Mouse (Mus musculus) frontal cortex, postnatal 25 days (tissue): ENCODE results near the gene Wdr78.

Experiments used
- DNase-seq, 2 experiments: peaks; one replicate each; pipeline ENCODE4 v3.0.0; 2022; ENCODE audit warnings: low spot score in 2 of 2

Wdr78 gene

DNA sequence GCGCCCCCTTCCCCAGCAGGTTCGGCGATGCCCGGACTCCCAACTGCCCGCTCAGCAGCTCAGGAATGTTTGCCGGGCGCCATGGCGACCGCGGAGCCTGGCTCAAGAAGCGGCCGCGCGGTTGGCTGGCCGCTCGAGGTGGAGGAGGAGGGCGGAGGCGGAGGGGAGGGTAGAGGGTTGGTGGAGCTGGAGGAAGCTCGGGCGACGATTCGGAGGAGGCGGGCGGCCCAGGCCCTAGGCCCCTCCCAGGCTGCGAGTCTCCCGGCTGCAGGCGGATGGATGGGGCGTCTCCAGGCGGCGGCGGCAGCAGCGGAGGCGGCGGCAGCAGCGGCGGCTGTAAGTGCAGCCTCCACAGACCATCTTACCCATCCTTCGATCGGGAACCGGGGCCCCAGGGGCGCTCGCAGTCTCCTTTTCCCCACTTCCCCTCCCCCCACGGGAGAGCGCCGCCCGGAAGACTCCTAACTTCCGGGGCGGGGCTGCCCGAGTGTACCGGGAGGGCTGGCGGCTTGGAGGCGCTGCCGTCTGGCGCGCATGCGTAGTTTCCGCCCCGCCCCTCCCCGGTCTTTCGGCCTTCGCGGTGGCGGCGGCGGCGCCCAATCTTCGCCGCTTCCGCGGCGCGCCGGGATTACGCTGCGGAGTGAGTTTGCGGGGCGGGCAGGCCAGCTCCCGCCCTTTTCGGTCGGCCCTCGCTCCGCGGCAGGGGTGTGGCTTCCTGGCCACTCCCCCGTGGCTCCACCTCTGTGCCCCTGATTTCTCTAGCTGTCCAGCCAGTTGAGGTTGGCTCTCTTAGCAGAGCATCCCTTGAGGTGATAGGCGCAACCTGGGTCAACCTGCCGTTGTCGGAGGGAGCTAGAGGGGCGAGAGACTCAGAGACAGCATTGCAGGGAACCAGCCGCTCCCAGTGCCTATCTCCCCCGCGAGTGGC, at the start of gene Wdr78, which contains the start of gene Mier1:
TSS of gene Wdr78 (minus strand) at position 372 of the 928 bp plus-strand sequence.
TSS of gene Mier1 (plus strand) at position 207 of the 928 bp plus-strand sequence.
- DNase-seq, result peak; percentile 89 to 90

GRCm38 (mm10) chr4:103158781-103159180, 44.4 kb upstream of the Wdr78 start:
- DNase-seq, result no peak

- DNase-seq, result no peak
Measured at GRCm38 (mm10) chr4:103151946-103152345, 37.6 kb upstream of the Wdr78 start.

- peak; percentile 69 to 74 for DNase-seq
Measured at GRCm38 (mm10) chr4:103146339-103146738, 32.0 kb upstream of the Wdr78 start.

- no peak for DNase-seq
Measured at GRCm38 (mm10) chr4:103136946-103137345, 22.6 kb upstream of the Wdr78 start.

- DNase-seq, result no peak
Measured at GRCm38 (mm10) chr4:103126533-103126932, 12.2 kb upstream of the Wdr78 start.

DNA sequence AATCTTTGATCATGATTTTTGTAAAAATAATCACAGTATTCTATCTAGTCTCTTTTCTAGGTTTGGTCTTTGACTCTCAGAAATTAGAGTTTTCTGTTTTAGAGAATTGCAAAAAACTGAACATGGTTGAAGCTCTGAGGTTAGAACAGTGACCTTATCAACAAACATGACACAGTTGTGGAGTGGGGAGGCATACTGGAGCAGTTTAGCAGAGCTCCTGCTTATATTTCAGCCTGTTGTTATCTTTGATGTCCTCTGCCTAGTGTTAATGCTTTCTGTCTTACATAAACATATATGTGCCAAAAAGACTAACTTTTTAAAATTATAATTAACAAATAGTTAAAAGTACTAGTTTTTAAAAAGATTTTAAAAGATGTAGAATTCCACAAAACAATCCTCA, 9.3 kb upstream of the Wdr78 start:
- DNase-seq, result no peak

- DNase-seq, result no peak
Measured at GRCm38 (mm10) chr4:103123086-103123485, 8.7 kb upstream of the Wdr78 start.

- DNase-seq, result no peak
Measured at GRCm38 (mm10) chr4:103120874-103121389, 6.6 kb upstream of the Wdr78 start.

DNA sequence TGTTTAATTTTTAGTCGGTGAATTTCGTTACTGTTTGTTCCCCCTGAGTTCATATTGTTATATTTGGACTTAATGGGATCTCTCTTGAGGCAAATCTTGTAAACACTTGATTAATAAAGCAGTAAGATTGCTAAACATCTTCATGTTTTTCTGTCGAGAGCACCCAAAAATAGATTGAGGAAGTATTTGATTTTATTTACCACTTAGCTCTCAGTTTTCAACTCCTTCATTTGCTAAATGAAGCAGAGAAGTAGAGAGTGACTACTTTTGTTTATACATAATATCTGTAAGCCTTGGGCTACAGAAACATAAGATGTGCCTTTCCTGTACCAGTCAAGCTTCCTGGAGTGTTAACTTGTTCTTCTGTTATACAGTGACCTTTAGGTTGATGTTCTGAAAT, 6.0 kb upstream of the Wdr78 start:
- DNase-seq, result no peak

DNA sequence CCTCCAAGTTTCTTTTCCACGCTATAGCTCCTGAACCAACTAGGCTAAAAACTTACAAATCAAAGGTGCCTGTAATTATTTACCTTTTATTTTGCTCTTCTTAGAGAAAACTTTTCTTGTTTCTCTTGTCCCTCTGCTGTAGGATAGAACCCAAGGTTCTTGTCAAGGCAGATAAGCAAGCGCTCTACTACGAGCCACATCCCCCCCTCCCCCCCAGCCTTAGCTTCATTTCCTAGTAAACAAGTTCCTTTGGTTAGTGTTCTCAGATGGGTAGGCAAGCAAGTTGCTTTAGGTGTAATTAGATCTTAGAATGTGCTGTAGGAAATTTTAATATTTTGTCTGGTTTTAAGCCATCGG, 5.7 kb upstream of the Wdr78 start:
- DNase-seq, result no peak

GRCm38 (mm10) chr4:103119229-103120027, 5.1 kb upstream of the Wdr78 start:
- DNase-seq, result peak; percentile 52 to 64

DNA sequence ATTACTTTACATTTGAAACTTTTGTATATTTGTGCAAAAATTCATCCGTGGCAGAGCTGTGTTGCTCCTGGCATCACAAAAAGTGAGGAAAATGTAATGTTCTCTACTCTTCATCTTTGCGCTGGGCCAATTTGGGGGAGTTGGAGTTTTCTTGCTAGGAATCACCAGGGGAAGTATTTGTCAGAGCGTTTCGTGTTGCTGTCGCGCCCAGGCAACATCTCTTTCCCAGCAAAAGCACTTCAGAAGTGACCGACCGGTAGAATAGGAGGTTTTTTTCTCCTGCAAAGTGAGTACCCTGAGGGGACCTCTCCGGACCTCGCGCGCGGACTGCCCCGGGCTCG, 4.5 kb upstream of the Wdr78 start:
- DNase-seq, result peak in 1 of 2 experiments; percentile 19

- no peak for DNase-seq
Measured at GRCm38 (mm10) chr4:103113402-103113801, 953 bp downstream of the Wdr78 start.

- no peak for DNase-seq
Measured at GRCm38 (mm10) chr4:103112651-103113050, 1.7 kb downstream of the Wdr78 start.

- no peak for DNase-seq
Measured at GRCm38 (mm10) chr4:103098532-103098931, 15.8 kb downstream of the Wdr78 start.

DNA sequence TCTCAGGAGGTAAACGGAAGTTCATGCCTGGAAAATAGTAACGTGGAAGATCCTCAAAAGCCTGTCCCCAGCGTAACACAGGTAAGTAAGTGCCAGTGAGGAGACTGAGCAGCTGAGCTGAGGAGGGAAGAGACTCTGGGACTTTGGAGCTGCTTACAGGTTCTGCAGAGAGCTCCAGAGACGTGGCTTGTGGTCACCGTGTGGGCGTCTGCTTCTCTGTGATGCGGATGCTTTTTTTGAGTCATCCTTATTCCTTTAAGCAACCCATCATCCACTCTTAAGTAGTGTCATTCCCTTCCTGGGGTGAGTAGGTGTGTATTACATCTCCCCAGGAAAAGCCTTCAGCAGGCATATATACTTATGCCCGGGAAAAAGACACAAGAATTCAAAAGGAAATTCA, 18.4 kb downstream of the Wdr78 start:
- DNase-seq, result no peak

DNA sequence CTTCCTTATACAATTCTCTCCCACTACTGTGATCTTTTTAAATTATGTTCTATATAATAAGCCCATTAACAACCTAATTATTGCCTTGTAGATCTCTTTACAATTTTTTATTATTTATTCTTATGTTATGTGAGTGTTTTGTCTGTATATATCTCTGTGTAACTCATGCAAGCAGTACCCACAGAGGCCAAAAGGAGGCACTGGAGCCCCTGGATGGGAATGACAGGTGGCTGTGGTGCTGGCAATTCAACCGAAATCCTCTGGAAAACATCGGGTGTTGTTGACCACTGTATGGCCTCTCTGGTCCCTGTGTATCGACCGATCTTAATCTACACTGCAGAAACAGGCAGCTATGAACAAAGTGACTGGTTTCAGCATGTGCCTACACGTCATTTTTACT, 29.1 kb downstream of the Wdr78 start:
- DNase-seq, result no peak

GRCm38 (mm10) chr4:103070631-103071030, 43.7 kb downstream of the Wdr78 start:
- DNase-seq, result no peak

DNA sequence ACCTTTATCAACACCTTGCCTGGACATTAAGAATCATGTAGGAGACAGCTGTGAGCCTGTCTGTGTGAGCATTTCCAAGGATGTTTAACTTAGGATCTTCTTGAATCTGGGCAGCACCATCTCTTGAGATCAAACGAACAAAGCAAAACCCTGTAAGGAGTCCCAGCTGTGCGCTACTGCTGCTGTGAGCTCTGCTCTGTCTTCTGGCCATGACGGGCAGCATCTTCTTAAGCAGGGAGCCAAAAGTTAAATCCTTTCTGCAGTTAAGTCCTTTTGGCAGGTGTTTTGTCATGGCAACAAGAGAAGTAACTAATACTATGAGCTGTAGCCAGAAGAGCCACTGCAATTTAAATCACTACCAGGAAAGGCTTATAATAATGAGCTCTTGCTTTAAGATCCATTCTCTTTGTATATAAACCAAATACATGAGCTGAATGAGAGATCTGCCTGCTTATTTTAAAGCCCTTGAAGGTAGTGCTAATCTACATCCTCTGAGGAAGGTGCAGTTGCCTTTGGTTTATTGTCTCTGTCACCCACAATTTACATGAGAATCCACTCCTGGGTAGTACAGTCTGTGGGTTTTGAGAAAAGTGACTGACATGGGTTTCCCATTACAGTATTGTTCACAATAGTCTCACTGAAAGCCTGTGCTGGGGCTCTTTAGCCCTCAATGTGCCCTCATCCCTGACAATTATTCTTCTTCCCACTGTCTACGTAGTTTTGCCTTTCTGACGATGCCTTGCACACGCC, 46.3 kb downstream of the Wdr78 start:
- DNase-seq, result no peak

- DNase-seq, result no peak
Measured at GRCm38 (mm10) chr4:103064976-103065375, 49.4 kb downstream of the Wdr78 start.

GRCm38 (mm10) chr4:103064421-103064820, 49.9 kb downstream of the Wdr78 start:
- no peak for DNase-seq
